Mouse (Mus musculus): ENCODE measurements around the gene Olfr33.

- TF ChIP-seq CTCF (IDR thresholded peaks at IDR 0.05; ENCODE audit: borderline replicate concordance, insufficient read depth, low read length), result no peak
- TF ChIP-seq POLR2A (IDR thresholded peaks at IDR 0.05; ENCODE audit: low read depth, low read length), result no peak
Observed at GRCm38 (mm10) chr7:102665378-102665777, 53.5 kb downstream of the Olfr33 start.

Measured in embryonic fibroblast, embryonic 13.5 days (primary cell).